Mouse (Mus musculus): ENCODE results near the gene Slfnl1.

DNA sequence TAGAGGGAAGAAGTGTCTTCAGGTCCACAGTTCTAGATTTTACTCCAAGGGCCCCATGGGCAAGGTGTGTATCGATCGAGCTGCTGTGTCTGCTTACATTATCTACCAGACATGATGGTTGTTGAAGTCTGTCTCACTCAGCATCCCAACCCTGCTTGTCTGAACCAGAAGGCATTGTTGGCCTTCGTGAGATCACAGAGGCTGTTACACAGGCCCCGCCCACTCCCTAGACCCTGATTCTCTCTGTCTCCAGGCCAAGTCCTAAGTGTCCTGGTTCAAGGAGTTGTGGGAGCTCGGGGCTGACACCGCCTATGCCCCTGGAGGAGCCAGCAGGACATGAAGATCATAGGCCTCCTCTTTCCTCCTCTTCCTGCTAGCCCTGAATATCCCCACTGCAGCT, at the start of gene Slfnl1:
- TF ChIP-seq CTCF (IDR thresholded peaks at IDR 0.05; ENCODE audit: borderline replicate concordance, extremely low read depth, insufficient read depth, insufficient read length) = no peak
- TF ChIP-seq POLR2A (IDR thresholded peaks at IDR 0.05; ENCODE audit: borderline replicate concordance, extremely low read depth, insufficient read depth, insufficient read length, poor library complexity, severe bottlenecking) = no peak

Measured in brain, embryonic 14.5 days (tissue).